Mouse (Mus musculus) CH12.LX (cell line): Measurements from ENCODE around the gene Tmem222. TPM values are rescaled to one million over a fixed set of nuclear protein-coding genes. Genes with fewer than 3 reads are reported as not detected.

Experiments
- DNase-seq: peaks from one replicate; pipeline ENCODE4 v3.0.0-alpha.2; 2013; ENCODE audit errors: extremely low read depth
- H3K27ac ChIP-seq: 2 replicates; pipeline ENCODE4 v1.5.1; 2012; ENCODE audit warnings: low read depth, mild to moderate bottlenecking, control low read depth, moderate library complexity; ENCODE audit not compliant: insufficient read depth
- H3K27me3 ChIP-seq: replicated peaks from 2 replicates; pipeline ENCODE3; 2012; ENCODE audit warnings: inconsistent platforms
- H3K36me3 ChIP-seq, 2 experiments: replicated peaks in 1 of 2; 2 replicates each; pipeline versions ENCODE3 to v1.6.1; 2012; ENCODE audit warnings: inconsistent platforms in 1 of 2, low read length in 1 of 2, mild to moderate bottlenecking in 1 of 2, mixed read lengths in 1 of 2, moderate library complexity in 1 of 2; ENCODE audit not compliant: control insufficient read depth in 1 of 2, insufficient read depth in 1 of 2
- H3K4me1 ChIP-seq, 2 experiments: 2 replicates each; pipeline ENCODE4 v1.6.1; 2012; ENCODE audit warnings: inconsistent platforms in 1 of 2, moderate library complexity in 1 of 2; ENCODE audit not compliant: insufficient read depth in 2 of 2, control insufficient read depth in 1 of 2
- H3K4me2 ChIP-seq: 2 replicates; pipeline ENCODE4 v1.6.1; 2012; ENCODE audit warnings: low read depth, mild to moderate bottlenecking, control low read depth; ENCODE audit not compliant: poor library complexity, insufficient read depth, severe bottlenecking
- H3K4me3 ChIP-seq, 3 experiments: fragments of 150-350 bp in 1 of 3; sonication (generic) in 1 of 3; replicated peaks in 1 of 3; 2 replicates each; pipeline versions ENCODE3 to v1.5.1; 2011 to 2012; ENCODE audit warnings: low read depth in 2 of 3, low read length in 2 of 3, mild to moderate bottlenecking in 2 of 3, moderate library complexity in 2 of 3, control low read depth in 1 of 3, improper control_type of control experiment in 1 of 3, inconsistent platforms in 1 of 3, mixed read lengths in 1 of 3; ENCODE audit not compliant: poor library complexity in 1 of 3
- H3K79me2 ChIP-seq: replicated peaks from 2 replicates; pipeline ENCODE4 v1.6.1; 2012; ENCODE audit warnings: mild to moderate bottlenecking, moderate library complexity; ENCODE audit not compliant: control insufficient read depth, poor library complexity, insufficient read depth, severe bottlenecking; ENCODE audit errors: extremely low read depth
- H3K9ac ChIP-seq: 2 replicates; pipeline ENCODE4 v1.6.1; 2012; ENCODE audit warnings: low read depth, mild to moderate bottlenecking, control low read depth, moderate library complexity; ENCODE audit not compliant: insufficient read depth
- H3K9me3 ChIP-seq: replicated peaks from 2 replicates; pipeline ENCODE3; 2012; ENCODE audit warnings: low read length, inconsistent platforms, mixed read lengths
- CHD1 ChIP-seq: IDR thresholded peaks from 2 replicates; pipeline ENCODE4 v1.6.1; 2012; ENCODE audit warnings: low read depth, low read length, improper control_type of control experiment, inconsistent platforms
- CTCF ChIP-seq, 2 experiments: IDR thresholded peaks in 1 of 2; conservative IDR thresholded peaks in 1 of 2; 2 replicates each; pipeline ENCODE4 v1.5.1; 2011 to 2012; ENCODE audit warnings: low read depth in 2 of 2, low read length in 2 of 2, improper control_type of control experiment in 1 of 2, inconsistent platforms in 1 of 2, mild to moderate bottlenecking in 1 of 2, moderate library complexity in 1 of 2
- ELF1 ChIP-seq: IDR thresholded peaks from 2 replicates; pipeline ENCODE4 v1.6.1; 2014; ENCODE audit warnings: low read depth, mild to moderate bottlenecking, inconsistent platforms, low read length, improper control_type of control experiment
- EP300 ChIP-seq: IDR thresholded peaks from 2 replicates; pipeline ENCODE4 v1.6.1; 2011; ENCODE audit warnings: low read length, improper control_type of control experiment
- IRF4 ChIP-seq: IDR thresholded peaks from 2 replicates; pipeline ENCODE4 v1.6.1; 2014; ENCODE audit warnings: low read depth, mild to moderate bottlenecking, inconsistent platforms, low read length, improper control_type of control experiment
- JUN ChIP-seq: IDR thresholded peaks from 2 replicates; pipeline ENCODE4 v1.6.1; 2011; ENCODE audit warnings: low read depth, mild to moderate bottlenecking, low read length, improper control_type of control experiment, moderate library complexity; ENCODE audit not compliant: insufficient read depth
- MAX ChIP-seq: IDR thresholded peaks from 2 replicates; pipeline ENCODE4 v1.6.1; 2011; ENCODE audit warnings: low read length, improper control_type of control experiment
- MAZ ChIP-seq: IDR thresholded peaks from 2 replicates; pipeline ENCODE4 v1.6.1; 2012; ENCODE audit warnings: low read depth, mild to moderate bottlenecking, inconsistent platforms, low read length, improper control_type of control experiment, moderate library complexity
- MXI1 ChIP-seq: IDR thresholded peaks from 2 replicates; pipeline ENCODE4 v1.6.1; 2011; ENCODE audit warnings: mild to moderate bottlenecking, low read depth, low read length, improper control_type of control experiment
- MYC ChIP-seq: IDR thresholded peaks from 2 replicates; pipeline ENCODE4 v1.6.1; 2011; ENCODE audit warnings: low read depth, mild to moderate bottlenecking, improper control_type of control experiment, low read length
- RCOR1 ChIP-seq: conservative IDR thresholded peaks from 2 replicates; pipeline ENCODE4 v1.6.1; 2012; ENCODE audit warnings: low read depth, mild to moderate bottlenecking, inconsistent platforms, low read length, improper control_type of control experiment
- SIN3A ChIP-seq: IDR thresholded peaks from 2 replicates; pipeline ENCODE4 v1.6.1; 2012; ENCODE audit warnings: low read length, improper control_type of control experiment, inconsistent platforms
- SMC3 ChIP-seq: IDR thresholded peaks from 2 replicates; pipeline ENCODE4 v1.6.1; 2011; ENCODE audit warnings: low read depth, low read length, improper control_type of control experiment
- TBP ChIP-seq: conservative IDR thresholded peaks from 2 replicates; pipeline ENCODE4 v1.6.1; 2011; ENCODE audit warnings: low read depth, low read length, improper control_type of control experiment
- USF1 ChIP-seq: IDR thresholded peaks from 2 replicates; pipeline ENCODE4 v1.6.1; 2014; ENCODE audit warnings: low read depth, mild to moderate bottlenecking, inconsistent platforms, low read length, improper control_type of control experiment
- ZC3H11A ChIP-seq: IDR thresholded peaks from 2 replicates; pipeline ENCODE4 v1.6.1; 2012; ENCODE audit warnings: low read depth, mild to moderate bottlenecking, inconsistent platforms, low read length, improper control_type of control experiment
- ZKSCAN1 ChIP-seq: IDR thresholded peaks from 2 replicates; pipeline ENCODE4 v1.6.1; 2012; ENCODE audit warnings: low read depth, inconsistent platforms, low read length, improper control_type of control experiment, borderline replicate concordance
- ZMIZ1 ChIP-seq: IDR thresholded peaks from 2 replicates; pipeline ENCODE4 v1.6.1; 2012; ENCODE audit warnings: low read depth, mild to moderate bottlenecking, inconsistent platforms, low read length, improper control_type of control experiment
- dilution Hi-C: fragments of 300-500 bp; cut with MboI; formaldehyde crosslinking; loops from 2 replicates; pipeline ENCODE4 v1.14.3; 2020; ENCODE audit warnings: low sequenced_read_pairs; ENCODE audit not compliant: extremely low pct_unique_long_range_greater_than_20kb, extremely low pct_ligation_motif_present
- in situ Hi-C: fragments of 300-500 bp; cut with MboI; formaldehyde crosslinking; loops from 3 replicates; pipeline ENCODE4 v1.14.3; 2019; ENCODE audit warnings: low sequenced_read_pairs, low pct_ligation_motif_present, low pct_unique_long_range_greater_than_20kb, mixed read lengths
- polyA plus RNA-seq: library from polyadenylated mRNA; unstranded; fragments of >175 nt; gene quantifications from 2 replicates; pipeline ENCODE4 v1.2.1, GENCODE M21; 2012; ENCODE audit warnings: low read depth; ENCODE audit not compliant: insufficient read length
- total RNA-seq, 2 experiments: library from RNA; depleted of rRNA; stranded (reverse); fragments of 300-350 nt in 1 of 2; fragments of >200 nt in 1 of 2; gene quantifications; 2 replicates each; pipeline ENCODE4 v1.2.3; 2012 to 2014

The Tmem222 gene
- total and polyA plus RNA-seq, 3 experiments, result 64.8 to 95.7 (median 73.2) TPM

- Histone ChIP-seq H3K27me3 (peaks cover 77% of the 10 kb centered on the region), H3K4me2 (no peak overlapping the region), H3K9ac (no peak overlapping the region)
- dilution Hi-C loops, result no loop called here
- in situ Hi-C loops, result no loop called here
- TF ChIP-seq MXI1 (no peak), EP300 (no peak), ELF1 (no peak), JUN (no peak)
- TF ChIP-seq, all 38 proteins: peak for 0
- Histone ChIP-seq H3K36me3 (no peaks in the 10 kb centered on the region), H3K79me2 (no peaks in the 10 kb centered on the region), H3K4me1 (peaks cover 0 to 9% of the 10 kb centered on the region in 2 experiments; a peak in 2 of 4 replicates), H3K27ac (no peak overlapping the region), H3K4me3 (no peak overlapping the region), H3K9me3 (peaks cover 2% of the 10 kb centered on the region)
- DNase-seq, result no peak
Measured at GRCm38 (mm10) chr4:133243538-133243937, 34.1 kb downstream of the Tmem222 start.

DNA sequence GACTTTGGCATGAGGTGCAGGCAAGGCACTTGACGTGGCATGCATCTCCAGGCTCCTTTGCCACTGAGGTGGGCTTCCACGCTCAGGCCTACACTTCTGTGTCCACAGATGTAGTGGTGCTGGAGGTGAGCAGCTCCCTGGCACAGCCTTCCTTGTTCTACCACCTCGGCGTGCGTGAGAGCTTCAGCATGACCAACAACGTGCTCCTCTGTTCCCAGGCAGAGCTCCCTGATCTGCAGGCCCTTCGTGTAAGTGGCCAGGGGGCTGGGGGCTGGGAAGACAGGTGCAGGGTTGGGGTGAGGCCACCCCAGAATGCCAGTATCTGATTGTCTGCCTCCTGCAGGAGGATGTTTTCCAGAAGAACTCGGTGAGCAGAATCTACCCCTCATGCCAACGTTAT lies 34.9 kb downstream of the Tmem222 start:
- in situ Hi-C loops, result no loop called here
- Histone ChIP-seq H3K27me3 (peaks cover 70% of the 10 kb centered on the region), H3K4me3 (no peak overlapping the region), H3K79me2 (no peaks in the 10 kb centered on the region), H3K27ac (no peak overlapping the region), H3K9me3 (peaks cover 2% of the 10 kb centered on the region), H3K36me3 (no peaks in the 10 kb centered on the region), H3K4me1 (peaks cover 0 to 12% of the 10 kb centered on the region in 2 experiments; a peak in 2 of 4 replicates), H3K4me2 (no peak overlapping the region), H3K9ac (no peak overlapping the region)
- DNase-seq, result no peak
- TF ChIP-seq ZKSCAN1, result no peak
- no peak for TF ChIP-seq MAZ
- no peak for TF ChIP-seq RCOR1
- TF ChIP-seq MYC, result no peak
- TF ChIP-seq SIN3A, result no peak
- TF ChIP-seq TBP, result no peak
- TF ChIP-seq SMC3, result no peak
- no peak for TF ChIP-seq ZC3H11A
- no peak for TF ChIP-seq CHD1
- no peak for TF ChIP-seq JUN
- dilution Hi-C loops, result no loop called here

DNA sequence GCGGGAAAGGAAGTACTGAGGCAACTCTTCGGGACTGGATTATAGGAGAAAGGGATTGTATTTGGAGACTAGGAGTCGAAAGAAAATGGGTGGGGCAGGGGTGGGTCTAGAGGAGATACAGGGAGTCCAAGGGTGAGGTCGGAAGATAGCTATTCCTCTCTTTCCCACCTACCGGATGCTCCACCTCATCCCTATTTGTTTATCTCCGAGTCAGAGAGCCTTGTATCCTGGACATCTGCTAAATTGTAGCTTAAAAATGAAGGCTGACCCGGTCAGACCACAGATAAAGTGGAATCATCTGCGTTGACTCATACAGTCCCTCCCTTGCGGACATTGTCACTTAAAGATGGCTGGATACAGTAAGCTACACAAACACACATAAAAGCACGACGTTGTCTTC lies 35.7 kb downstream of the Tmem222 start:
- Histone ChIP-seq H3K4me3 (peak overlapping the region in 2 of 3 experiments; percentile 20 to 64), H3K27ac (no peak overlapping the region), H3K27me3 (peaks cover 63% of the 10 kb centered on the region), H3K79me2 (no peaks in the 10 kb centered on the region), H3K4me2 (peak overlapping the region; percentile 93), H3K9me3 (peaks cover 2% of the 10 kb centered on the region), H3K4me1 (peaks cover 0 to 16% of the 10 kb centered on the region in 2 experiments; a peak in 2 of 4 replicates), H3K36me3 (no peaks in the 10 kb centered on the region), H3K9ac (peak overlapping the region; percentile 60)
- TF ChIP-seq MAZ (no peak), ZMIZ1 (no peak), USF1 (no peak), TBP (no peak), MAX (no peak), IRF4 (no peak), CTCF (conservative IDR thresholded peaks at IDR 0.05 in 1 of 2, IDR thresholded peaks at IDR 0.05 in 1 of 2; ENCODE audit: low read depth in 2 of 2, low read length in 2 of 2) (no peak)
- dilution Hi-C loops, result no loop called here
- in situ Hi-C loops, result no loop called here
- DNase-seq, result no peak
